Mouse (Mus musculus) midbrain, embryonic 12.5 days (tissue): ENCODE measurements at regions not wholly inside any gene's neighbourhood (a gene's known extent, or its start where the extent isn't known, plus 50 kb on each side); places are given as distances from the start of the nearest gene placed in this dataset.
"Not testable (repeated sequence)": the region's sequence is repeated elsewhere in the genome, so short reads cannot be mapped to it uniquely, and the experiment has no call there.

Experiments used
- ATAC-seq: fragments of 200-750 bp; cut with Nextera tagmentation; 2 replicates; pipeline ENCODE4 v1.8.0; 2017; ENCODE audit warnings: low read depth, moderate TSS enrichment, moderate library complexity; ENCODE audit not compliant: low FRiP score
- H3K27ac ChIP-seq: fragments of 300-500 bp; sonication (generic); replicated peaks from 2 replicates; pipeline ENCODE4 v1.5.1; 2016; ENCODE audit warnings: mild to moderate bottlenecking
- H3K27me3 ChIP-seq: fragments of 300-500 bp; sonication (generic); 2 replicates; pipeline ENCODE4 v1.6.1; 2016; ENCODE audit warnings: mild to moderate bottlenecking
- H3K36me3 ChIP-seq: fragments of 300-500 bp; sonication (generic); 2 replicates; pipeline ENCODE4 v1.6.1; 2016
- H3K4me1 ChIP-seq: fragments of 300-500 bp; sonication (generic); 2 replicates; pipeline ENCODE4 v1.6.1; 2016
- H3K4me2 ChIP-seq: fragments of 300-500 bp; sonication (generic); replicated peaks from 2 replicates; pipeline ENCODE4 v1.6.1; 2016; ENCODE audit warnings: mild to moderate bottlenecking, moderate library complexity
- H3K4me3 ChIP-seq: fragments of 300-500 bp; sonication (generic); 2 replicates; pipeline ENCODE4 v1.5.1; 2016; ENCODE audit warnings: mild to moderate bottlenecking
- H3K9ac ChIP-seq: fragments of 300-500 bp; sonication (generic); replicated peaks from 2 replicates; pipeline ENCODE4 v1.6.1; 2016; ENCODE audit warnings: mild to moderate bottlenecking, moderate library complexity
- H3K9me3 ChIP-seq: fragments of 300-500 bp; sonication (generic); 2 replicates; pipeline ENCODE4 v1.6.1; 2016; ENCODE audit warnings: mild to moderate bottlenecking
- WGBS: fragments of 180-500 bp; shearing (Covaris S2); methylation state at CpG from one replicate; pipeline ENCODE4 v1.1.7; 2016; 5-methylcytosine and 5-hydroxymethylcytosine counted together

GRCm38 (mm10) chr9:23717584-23717983, 380.2 kb upstream of the Npsr1 start:
- H3K4me1 ChIP-seq, ATAC-seq, H3K9me3 ChIP-seq, H3K36me3 ChIP-seq, H3K4me3 ChIP-seq, H3K27ac ChIP-seq, H3K27me3 ChIP-seq, H3K4me2 ChIP-seq, H3K9ac ChIP-seq: not testable (repeated sequence)

- no peak for ATAC-seq
- H3K9me3 ChIP-seq: no peaks in the 10 kb centered on the region
- H3K9ac ChIP-seq: no peak overlapping the region
- 87% methylated on average over 4 of the region's 4 CpGs for WGBS
- no peaks in the 10 kb centered on the region for H3K4me1 ChIP-seq
- H3K27ac ChIP-seq: no peak overlapping the region
- no peaks in the 10 kb centered on the region for H3K27me3 ChIP-seq
- no peak overlapping the region for H3K4me2 ChIP-seq
- no peaks in the 10 kb centered on the region for H3K36me3 ChIP-seq
- no peak overlapping the region for H3K4me3 ChIP-seq
These were observed 369.0 kb upstream of the Npsr1 start for GRCm38 (mm10) chr9:23728816-23729215.

GRCm38 (mm10) chr9:23752478-23752877, 345.3 kb upstream of the Npsr1 start:
- no peaks in the 10 kb centered on the region for H3K9me3 ChIP-seq
- H3K36me3 ChIP-seq: no peaks in the 10 kb centered on the region
- H3K4me3 ChIP-seq: no peak overlapping the region
- ATAC-seq: no peak
- WGBS: 89% methylated on average over 5 of the region's 5 CpGs
- H3K27me3 ChIP-seq: no peaks in the 10 kb centered on the region
- no peaks in the 10 kb centered on the region for H3K4me1 ChIP-seq
- H3K9ac ChIP-seq: no peak overlapping the region
- no peak overlapping the region for H3K4me2 ChIP-seq
- no peak overlapping the region for H3K27ac ChIP-seq

DNA sequence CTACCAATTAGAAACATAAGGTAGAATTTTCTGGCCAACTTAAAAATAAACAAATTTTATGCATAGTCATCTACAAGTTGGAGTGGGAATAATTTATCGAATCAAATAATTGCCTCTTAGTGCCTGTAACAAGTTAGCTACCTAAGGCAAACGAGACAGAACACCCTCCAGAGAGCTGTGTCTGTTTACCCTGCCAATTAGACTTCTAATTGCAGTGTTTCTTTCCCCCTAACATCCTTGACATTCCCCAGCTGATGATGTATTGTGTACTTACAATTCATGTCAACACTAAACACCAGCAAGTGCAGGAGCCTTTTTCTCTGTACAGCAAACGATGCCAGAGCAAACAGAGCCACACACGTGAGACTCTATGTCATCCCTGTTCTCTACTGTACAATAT, 311.1 kb upstream of the Npsr1 start:
- no peak for ATAC-seq
- 70% methylated on average over 4 of the region's 4 CpGs for WGBS
- Histone ChIP-seq H3K9ac (no peak overlapping the region), H3K4me1 (no peaks in the 10 kb centered on the region), H3K27ac (no peak overlapping the region), H3K9me3 (no peaks in the 10 kb centered on the region), H3K4me3 (no peak overlapping the region), H3K4me2 (no peak overlapping the region), H3K27me3 (no peaks in the 10 kb centered on the region), H3K36me3 (no peaks in the 10 kb centered on the region)
